Mouse (Mus musculus) 3T3-L1 (cell line): Measurements from ENCODE around the gene Nol9.

Experiments
- DNase-seq: peaks from one replicate; pipeline ENCODE4 v3.0.0-alpha.2; 2015; ENCODE audit warnings: low read depth, low spot score

Nol9 gene

GRCm38 (mm10) chr4:152092751-152093293, 53.7 kb downstream of the Nol9 start:
- peak; percentile 60 for DNase-seq

GRCm38 (mm10) chr4:152094233-152094632, 55.1 kb downstream of the Nol9 start:
- DNase-seq, result no peak

- peak; percentile 52 for DNase-seq
Observed at GRCm38 (mm10) chr4:152095937-152096910, 57.1 kb downstream of the Nol9 start.

DNA sequence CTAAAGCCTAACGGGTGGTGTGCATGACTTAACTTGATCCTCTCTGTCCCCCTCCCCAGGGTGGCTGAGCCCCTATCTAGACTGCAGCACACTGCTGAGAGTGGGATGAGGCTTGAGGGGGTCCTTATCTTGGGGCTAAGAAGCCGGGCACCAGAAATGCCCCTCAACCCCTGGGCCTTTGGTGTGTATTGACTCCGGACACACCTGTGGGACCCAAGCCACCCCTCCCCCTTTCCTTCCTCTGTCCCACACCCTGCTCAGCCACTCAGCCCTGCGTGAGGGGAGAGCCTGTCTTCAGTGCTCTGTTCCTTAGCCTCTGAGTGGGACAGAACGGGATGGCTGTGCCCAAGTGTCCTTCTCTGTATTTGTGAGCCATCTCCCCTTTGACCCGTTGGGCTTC, 57.8 kb downstream of the Nol9 start:
- DNase-seq, result no peak

DNA sequence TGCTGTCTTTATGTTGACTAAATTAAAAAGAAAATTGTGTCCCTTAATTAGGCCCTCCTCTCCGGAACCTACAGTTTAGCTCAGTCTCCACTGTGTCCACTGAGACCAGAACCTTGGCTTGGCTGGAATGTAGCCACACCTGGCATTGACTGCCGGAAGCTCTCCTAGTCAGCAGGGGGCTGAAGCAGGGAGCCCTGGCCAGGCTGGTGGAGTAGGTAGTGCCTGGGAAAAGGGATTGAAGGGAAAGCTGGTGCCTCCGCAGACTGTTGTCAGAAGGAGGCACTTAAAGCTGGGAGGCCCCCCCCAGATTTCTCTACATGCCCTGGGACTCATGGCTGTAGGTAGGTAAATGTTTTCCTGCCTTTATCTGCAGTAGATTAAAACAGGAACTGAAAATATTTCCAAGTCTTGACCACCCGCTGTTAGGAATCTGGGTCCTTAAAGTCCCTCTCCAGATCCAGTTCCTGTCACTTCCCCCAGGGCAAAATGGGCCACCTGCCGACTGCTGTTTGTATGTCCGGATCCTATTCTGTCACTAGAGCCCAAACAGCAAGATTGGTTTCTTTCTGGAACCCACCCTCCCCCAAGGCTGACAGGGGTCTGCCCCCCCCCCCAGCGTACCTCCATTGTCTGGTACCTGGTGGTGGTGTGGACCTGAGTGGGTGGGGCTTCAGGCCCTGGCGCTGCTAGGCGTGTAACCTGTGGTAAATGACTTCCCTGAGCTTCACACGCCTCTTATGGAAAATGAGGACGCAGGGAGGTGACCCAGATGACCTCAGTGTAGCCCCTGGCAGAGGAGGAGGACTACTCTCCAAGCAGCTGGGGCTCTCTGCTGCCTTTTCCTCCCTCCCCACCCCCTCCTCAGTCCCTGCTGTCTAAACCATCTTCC, 59.0 kb downstream of the Nol9 start:
- DNase-seq, result no peak

GRCm38 (mm10) chr4:152100541-152100940, 61.4 kb downstream of the Nol9 start:
- DNase-seq, result peak; percentile 22

DNA sequence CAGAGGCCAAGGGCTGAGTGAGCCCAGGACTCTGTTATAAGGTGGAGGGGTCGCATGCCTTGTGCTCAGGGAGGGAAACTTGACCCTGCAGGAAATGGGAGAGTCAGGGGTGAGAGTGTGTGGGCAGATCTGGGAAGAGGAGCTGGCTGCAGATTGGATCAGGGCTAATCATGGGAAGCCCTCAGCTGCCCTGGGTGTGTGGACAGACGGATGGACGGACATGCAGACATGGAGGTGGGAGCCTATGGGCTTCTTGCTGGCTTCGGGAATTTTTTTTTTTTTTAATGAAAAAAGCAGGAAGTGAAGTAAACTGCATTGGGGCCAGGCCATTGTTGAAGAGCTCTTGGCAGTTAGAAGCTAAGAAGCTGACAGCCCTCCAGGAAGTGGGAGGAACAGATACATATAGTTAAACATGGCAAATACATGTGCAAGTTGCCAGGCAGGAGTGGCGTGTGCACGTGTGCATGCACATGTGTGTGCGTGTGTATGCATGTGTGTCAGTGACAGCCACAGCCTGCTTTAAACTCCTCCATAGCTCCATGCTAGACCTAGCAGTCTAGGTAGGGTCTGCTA, 62.0 kb downstream of the Nol9 start:
- DNase-seq, result no peak

- DNase-seq, result no peak
Observed at GRCm38 (mm10) chr4:152101921-152102320, 62.8 kb downstream of the Nol9 start.

- peak; percentile 73 for DNase-seq
Observed at GRCm38 (mm10) chr4:152103025-152103424, 63.9 kb downstream of the Nol9 start.

- no peak for DNase-seq
Observed at GRCm38 (mm10) chr4:152106746-152107145, 67.6 kb downstream of the Nol9 start.

- no peak for DNase-seq
Observed at GRCm38 (mm10) chr4:152107493-152107892, 68.4 kb downstream of the Nol9 start.

GRCm38 (mm10) chr4:152107971-152108509, 68.9 kb downstream of the Nol9 start:
- no peak for DNase-seq

GRCm38 (mm10) chr4:152108673-152109072, 69.6 kb downstream of the Nol9 start:
- no peak for DNase-seq

- DNase-seq, result no peak
Observed at GRCm38 (mm10) chr4:152109509-152109908, 70.4 kb downstream of the Nol9 start.

DNA sequence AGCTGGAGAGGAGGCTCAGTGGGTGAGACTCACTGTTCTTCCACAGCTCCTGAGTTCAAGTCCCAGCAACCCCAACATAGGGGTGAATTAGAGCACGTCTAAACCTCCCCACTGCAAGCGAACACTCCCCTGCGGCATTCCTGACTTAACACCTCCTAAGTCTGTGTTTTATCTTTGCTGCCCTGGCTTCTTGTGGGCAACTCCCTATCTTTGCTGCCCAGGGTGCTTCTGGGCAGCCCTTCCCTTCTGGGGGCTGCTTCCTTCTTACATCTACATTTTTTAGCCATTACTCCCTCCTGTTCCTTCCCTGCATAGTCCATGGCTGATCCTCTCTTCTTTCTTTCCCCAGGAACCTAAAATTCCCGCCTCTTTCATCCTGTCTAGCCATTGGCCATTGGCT, 71.6 kb downstream of the Nol9 start:
- no peak for DNase-seq
